Mouse (Mus musculus): ENCODE measurements at regions not wholly inside any gene's neighbourhood (a gene's known extent, or its start where the extent isn't known, plus 50 kb on each side); places are given as distances from the start of the nearest gene placed in this dataset.

GRCm38 (mm10) chr10:84021167-84022120 lies 298.8 kb downstream of the 1500009L16Rik start:
- Histone ChIP-seq H3K79me2 (ENCODE audit: control insufficient read depth, insufficient read depth, low read length) (no peaks in the 10 kb centered on the region), H3K9ac (ENCODE audit: low read depth, low read length) (no peak overlapping the region), H3K4me3 (ENCODE audit: insufficient read depth, low read depth, low read length) (no peak overlapping the region), H3K4me1 (ENCODE audit: control insufficient read depth, insufficient read depth, low read length) (no peaks in the 10 kb centered on the region), H3K36me3 (ENCODE audit: control insufficient read depth, insufficient read depth, low read length) (no peaks in the 10 kb centered on the region), H3K27ac (replicated peaks; ENCODE audit: insufficient read depth, low read depth, low read length) (no peak overlapping the region), H3K27me3 (ENCODE audit: control insufficient read depth, insufficient read depth, low read length) (no peaks in the 10 kb centered on the region)
- TF ChIP-seq POLR2A (IDR thresholded peaks at IDR 0.05; ENCODE audit: extremely low read depth, insufficient read depth, low read length) = no peak
- TF ChIP-seq CTCF (IDR thresholded peaks at IDR 0.05; ENCODE audit: low read depth, low read length) = no peak
- 87% methylated on average over 12 of the region's 12 CpGs for WGBS
- no peak for DNase-seq (ENCODE audit: extremely low read depth, low read depth, low spot score)

DNA sequence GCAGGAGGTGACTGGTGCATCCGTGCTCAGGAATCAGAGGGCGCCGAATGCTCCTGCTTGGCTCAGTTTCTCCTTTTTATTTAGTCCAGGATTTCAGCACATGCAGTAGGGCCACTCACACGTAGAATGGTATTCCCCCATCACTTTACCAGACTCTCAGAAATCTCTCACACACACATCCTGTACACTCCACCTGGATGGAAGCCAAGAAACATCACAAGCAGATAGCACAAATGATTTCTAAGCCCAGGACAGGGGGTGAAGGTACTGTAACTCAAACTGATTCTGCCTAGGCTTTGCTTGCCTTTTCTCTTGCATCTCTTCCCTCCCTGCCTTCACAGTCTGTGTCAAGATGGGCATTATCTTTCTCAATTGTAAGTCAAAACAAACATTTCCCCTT lies 301.6 kb downstream of the 1500009L16Rik start:
- H3K27me3 ChIP-seq (ENCODE audit: control insufficient read depth, insufficient read depth, low read length) = no peaks in the 10 kb centered on the region
- H3K4me3 ChIP-seq (ENCODE audit: insufficient read depth, low read depth, low read length) = no peak overlapping the region
- no peak for TF ChIP-seq POLR2A (IDR thresholded peaks at IDR 0.05; ENCODE audit: extremely low read depth, insufficient read depth, low read length)
- TF ChIP-seq CTCF (IDR thresholded peaks at IDR 0.05; ENCODE audit: low read depth, low read length) = no peak
- H3K36me3 ChIP-seq (ENCODE audit: control insufficient read depth, insufficient read depth, low read length) = no peaks in the 10 kb centered on the region
- 67% methylated on average over 4 of the region's 4 CpGs for WGBS
- no peak overlapping the region for H3K9ac ChIP-seq (ENCODE audit: low read depth, low read length)
- no peak for DNase-seq (ENCODE audit: extremely low read depth, low read depth, low spot score)
- no peaks in the 10 kb centered on the region for H3K4me1 ChIP-seq (ENCODE audit: control insufficient read depth, insufficient read depth, low read length)
- no peak overlapping the region for H3K27ac ChIP-seq (replicated peaks; ENCODE audit: insufficient read depth, low read depth, low read length)
- H3K79me2 ChIP-seq (ENCODE audit: control insufficient read depth, insufficient read depth, low read length) = no peaks in the 10 kb centered on the region

DNA sequence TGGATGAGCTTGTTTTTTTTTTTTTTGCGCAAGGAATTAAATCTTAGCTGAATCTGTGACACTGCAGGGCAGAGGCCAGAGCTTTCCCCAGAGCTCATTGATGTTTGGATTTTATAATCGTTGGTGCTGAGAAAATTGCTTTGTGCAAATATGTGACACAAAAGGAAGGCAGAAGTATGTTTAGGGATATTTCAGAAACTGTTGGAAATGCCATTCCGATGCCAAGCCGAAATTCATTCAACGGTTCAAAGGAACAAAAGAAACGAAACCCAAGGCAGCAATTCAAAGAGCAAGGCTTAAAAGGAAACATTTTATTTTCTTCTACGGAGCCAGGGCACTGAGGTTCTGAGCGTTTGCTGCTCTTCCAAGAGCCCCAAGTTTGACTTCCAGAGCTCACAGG lies 302.2 kb downstream of the 1500009L16Rik start:
- no peaks in the 10 kb centered on the region for H3K36me3 ChIP-seq (ENCODE audit: control insufficient read depth, insufficient read depth, low read length)
- WGBS = 85% methylated on average over 8 of the region's 8 CpGs
- no peak overlapping the region for H3K27ac ChIP-seq (replicated peaks; ENCODE audit: insufficient read depth, low read depth, low read length)
- no peaks in the 10 kb centered on the region for H3K4me1 ChIP-seq (ENCODE audit: control insufficient read depth, insufficient read depth, low read length)
- H3K9ac ChIP-seq (ENCODE audit: low read depth, low read length) = no peak overlapping the region
- no peak overlapping the region for H3K4me3 ChIP-seq (ENCODE audit: insufficient read depth, low read depth, low read length)
- no peak for TF ChIP-seq POLR2A (IDR thresholded peaks at IDR 0.05; ENCODE audit: extremely low read depth, insufficient read depth, low read length)
- no peak for TF ChIP-seq CTCF (IDR thresholded peaks at IDR 0.05; ENCODE audit: low read depth, low read length)
- H3K79me2 ChIP-seq (ENCODE audit: control insufficient read depth, insufficient read depth, low read length) = no peaks in the 10 kb centered on the region
- no peaks in the 10 kb centered on the region for H3K27me3 ChIP-seq (ENCODE audit: control insufficient read depth, insufficient read depth, low read length)
- no peak for DNase-seq (ENCODE audit: extremely low read depth, low read depth, low spot score)

DNA sequence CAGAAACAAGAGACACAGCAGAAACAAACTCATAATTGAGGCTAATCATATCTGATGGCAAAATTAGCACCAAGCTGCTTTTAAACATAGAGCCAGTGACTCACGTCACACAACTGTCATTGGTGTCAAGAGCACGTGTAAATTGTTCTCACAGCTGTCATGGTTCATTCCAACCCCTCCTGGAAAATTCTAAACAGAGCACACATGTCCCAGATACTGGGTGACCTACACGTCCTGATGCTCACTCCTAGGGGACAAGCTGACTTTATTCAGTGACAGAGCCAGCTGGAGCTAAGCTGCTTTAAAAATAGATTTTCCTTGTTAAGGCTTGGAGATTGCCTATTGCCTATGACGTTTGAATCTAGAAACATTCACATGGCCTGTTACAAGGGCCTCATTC lies 304.1 kb downstream of the 1500009L16Rik start:
- no peaks in the 10 kb centered on the region for H3K36me3 ChIP-seq (ENCODE audit: control insufficient read depth, insufficient read depth, low read length)
- H3K27me3 ChIP-seq (ENCODE audit: control insufficient read depth, insufficient read depth, low read length) = no peaks in the 10 kb centered on the region
- no peaks in the 10 kb centered on the region for H3K79me2 ChIP-seq (ENCODE audit: control insufficient read depth, insufficient read depth, low read length)
- 84% methylated on average over 4 of the region's 4 CpGs for WGBS
- TF ChIP-seq POLR2A (IDR thresholded peaks at IDR 0.05; ENCODE audit: extremely low read depth, insufficient read depth, low read length) (no peak), CTCF (IDR thresholded peaks at IDR 0.05; ENCODE audit: low read depth, low read length) (no peak)
- H3K4me1 ChIP-seq (ENCODE audit: control insufficient read depth, insufficient read depth, low read length) = no peaks in the 10 kb centered on the region
- no peak for DNase-seq (ENCODE audit: extremely low read depth, low read depth, low spot score)
- no peak overlapping the region for H3K9ac ChIP-seq (ENCODE audit: low read depth, low read length)
- no peak overlapping the region for H3K4me3 ChIP-seq (ENCODE audit: insufficient read depth, low read depth, low read length)
- H3K27ac ChIP-seq (replicated peaks; ENCODE audit: insufficient read depth, low read depth, low read length) = no peak overlapping the region

- Histone ChIP-seq H3K4me1 (ENCODE audit: control insufficient read depth, insufficient read depth, low read length) (no peaks in the 10 kb centered on the region), H3K79me2 (ENCODE audit: control insufficient read depth, insufficient read depth, low read length) (no peaks in the 10 kb centered on the region), H3K4me3 (ENCODE audit: insufficient read depth, low read depth, low read length) (no peak overlapping the region), H3K27ac (replicated peaks; ENCODE audit: insufficient read depth, low read depth, low read length) (no peak overlapping the region), H3K36me3 (ENCODE audit: control insufficient read depth, insufficient read depth, low read length) (no peaks in the 10 kb centered on the region), H3K9ac (ENCODE audit: low read depth, low read length) (no peak overlapping the region), H3K27me3 (ENCODE audit: control insufficient read depth, insufficient read depth, low read length) (no peaks in the 10 kb centered on the region)
- DNase-seq (ENCODE audit: extremely low read depth, low read depth, low spot score) = no peak
- TF ChIP-seq CTCF (IDR thresholded peaks at IDR 0.05; ENCODE audit: low read depth, low read length) = no peak
- no peak for TF ChIP-seq POLR2A (IDR thresholded peaks at IDR 0.05; ENCODE audit: extremely low read depth, insufficient read depth, low read length)
- WGBS = 86% methylated on average over 11 of the region's 11 CpGs
Measured at GRCm38 (mm10) chr10:84036131-84036877, 313.6 kb downstream of the 1500009L16Rik start.
